Mouse (Mus musculus) liver, embryonic 16.5 days (tissue): ENCODE data around the gene Lbr. TPM values are rescaled to one million over a fixed set of nuclear protein-coding genes. Genes with fewer than 3 reads are reported as not detected.

Experiments used
- ATAC-seq: fragments of 200-750 bp; cut with Nextera tagmentation; 2 replicates; pipeline ENCODE4 v1.8.0; 2017; ENCODE audit warnings: low read depth, mild to moderate bottlenecking, moderate number of reproducible peaks, moderate library complexity
- H3K27ac ChIP-seq: fragments of 300-500 bp; sonication (generic); 2 replicates; pipeline ENCODE4 v1.5.1; 2014; ENCODE audit warnings: mild to moderate bottlenecking, low read length
- H3K27me3 ChIP-seq: fragments of 300-500 bp; sonication (generic); 2 replicates; pipeline ENCODE4 v1.6.1; 2014; ENCODE audit warnings: low read depth, low read length, mixed read lengths; ENCODE audit not compliant: control insufficient read depth, insufficient read depth
- H3K36me3 ChIP-seq: fragments of 300-500 bp; sonication (generic); 2 replicates; pipeline ENCODE4 v1.6.1; 2014; ENCODE audit warnings: mild to moderate bottlenecking; ENCODE audit not compliant: control insufficient read depth, insufficient read depth
- H3K4me1 ChIP-seq: fragments of 300-500 bp; sonication (generic); 2 replicates; pipeline ENCODE4 v1.6.1; 2014; ENCODE audit warnings: low read depth, low read length, mixed read lengths; ENCODE audit not compliant: control insufficient read depth
- H3K4me2 ChIP-seq: fragments of 300-500 bp; sonication (generic); 2 replicates; pipeline ENCODE4 v1.6.1; 2014; ENCODE audit warnings: low read depth, low read length, mixed read lengths
- H3K4me3 ChIP-seq: fragments of 300-500 bp; sonication (generic); 2 replicates; pipeline ENCODE4 v1.5.1; 2014; ENCODE audit warnings: low read depth, mild to moderate bottlenecking, low read length
- H3K9ac ChIP-seq: fragments of 300-500 bp; sonication (generic); 2 replicates; pipeline ENCODE4 v1.6.1; 2014; ENCODE audit warnings: low read depth, low read length
- H3K9me3 ChIP-seq: fragments of 300-500 bp; sonication (generic); replicated peaks from 2 replicates; pipeline ENCODE4 v1.6.1; 2016; ENCODE audit warnings: low read length; ENCODE audit not compliant: control insufficient read depth
- WGBS: fragments of 180-500 bp; shearing (Covaris S2); extraction: QIAGEN DNeasy Blood & Tissue Kit; methylation state at CpG from one replicate; pipeline ENCODE4 v1.1.7; 2014; ENCODE audit not compliant: insufficient replicate concordance; 5-methylcytosine and 5-hydroxymethylcytosine counted together
- polyA plus RNA-seq: library from polyadenylated mRNA; unstranded; fragments of >200 nt; fragmentation: Nextera tagmentation; extraction: Ambion mirVana; gene quantifications from 2 replicates; pipeline ENCODE4 v1.2.1, GENCODE M21; 2015

The Lbr gene
- polyA plus RNA-seq, 1 experiment from 2014 or later: 211 TPM

DNA sequence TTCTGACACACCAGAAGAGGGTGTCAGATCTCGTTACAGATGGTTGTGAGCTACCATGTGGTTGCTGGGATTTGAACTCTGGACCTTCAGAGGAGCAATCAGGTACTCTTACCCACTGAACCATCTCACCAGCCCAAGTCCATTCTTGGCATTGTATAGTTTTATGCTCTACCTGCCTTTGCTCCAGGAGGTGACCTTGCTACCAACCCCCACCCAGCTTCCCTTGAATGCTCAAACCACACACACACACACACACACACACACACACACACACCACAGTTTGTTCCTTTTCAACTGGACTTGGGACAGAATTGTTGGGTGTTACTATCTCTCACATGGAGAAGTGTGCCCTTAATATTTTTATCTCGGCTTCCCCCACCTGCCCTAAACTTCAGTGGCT is 13.5 kb upstream of the Lbr start:
- no peak overlapping the region for H3K9ac ChIP-seq
- no peak overlapping the region for H3K4me3 ChIP-seq
- H3K4me2 ChIP-seq: no peak overlapping the region
- peaks cover 8% of the 10 kb centered on the region for H3K27me3 ChIP-seq
- H3K9me3 ChIP-seq: no peaks in the 10 kb centered on the region
- ATAC-seq: no peak
- H3K4me1 ChIP-seq: peaks cover 5% of the 10 kb centered on the region
- H3K36me3 ChIP-seq: no peaks in the 10 kb centered on the region
- WGBS: 54% methylated on average over 2 of the region's 2 CpGs
- no peak overlapping the region for H3K27ac ChIP-seq

DNA sequence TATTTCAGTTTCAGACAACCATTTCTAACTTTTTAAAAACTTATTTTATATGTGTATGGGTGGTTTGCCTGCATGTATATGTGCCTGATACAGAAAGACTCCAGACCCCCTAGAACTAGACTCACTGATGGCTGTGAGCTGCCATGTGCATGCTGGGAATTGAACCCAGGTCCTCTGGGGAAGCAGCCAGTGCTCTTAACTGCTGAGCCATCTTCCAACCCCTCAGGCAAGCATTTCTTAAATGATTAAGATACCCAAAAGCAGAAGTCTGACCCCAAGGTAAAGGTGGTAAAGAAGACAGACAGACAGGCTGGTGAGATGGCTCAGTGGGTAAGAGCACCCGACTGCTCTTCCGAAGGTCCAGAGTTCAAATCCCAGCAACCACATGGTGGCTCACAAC is 12.0 kb upstream of the Lbr start:
- Histone ChIP-seq H3K4me3 (no peak overlapping the region), H3K9me3 (no peaks in the 10 kb centered on the region), H3K4me2 (no peak overlapping the region), H3K4me1 (no peaks in the 10 kb centered on the region; the same call in none of the 2 replicates), H3K9ac (no peak overlapping the region), H3K27ac (no peak overlapping the region), H3K36me3 (no peaks in the 10 kb centered on the region), H3K27me3 (peaks cover 8% of the 10 kb centered on the region)
- no peak for ATAC-seq
- 85% methylated on average over 2 of the region's 2 CpGs for WGBS

DNA sequence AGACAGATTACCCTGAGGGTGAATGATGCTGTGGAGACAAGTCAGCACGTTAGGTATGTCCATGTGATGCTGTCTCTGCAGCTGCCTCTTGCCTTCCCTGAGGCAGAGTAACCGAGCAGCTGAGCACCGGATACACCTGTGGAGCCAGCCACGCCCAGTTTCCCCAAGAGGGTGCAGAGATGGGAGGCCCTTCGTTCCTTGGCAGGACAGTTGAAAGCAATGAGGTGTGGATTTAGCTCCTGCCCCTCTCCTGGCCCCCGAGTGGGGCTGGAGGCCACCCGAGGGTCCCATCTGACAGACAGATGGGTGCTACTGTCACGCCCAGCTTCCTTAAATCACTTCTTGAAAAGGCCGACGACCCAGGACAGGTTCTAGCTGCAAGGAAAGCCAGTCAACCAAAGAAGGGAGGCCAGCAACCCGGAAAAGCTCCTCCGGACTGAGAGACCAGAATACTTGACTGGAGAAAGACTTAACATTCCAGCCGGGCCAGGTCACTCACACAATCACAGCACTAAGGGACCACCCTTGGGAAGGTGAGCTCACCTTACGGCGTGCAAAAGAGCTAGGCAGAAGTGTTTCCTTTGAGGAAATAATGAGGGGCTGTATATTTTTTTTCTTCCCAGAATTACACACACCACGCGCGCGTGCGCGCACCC is 10.4 kb upstream of the Lbr start:
- no peaks in the 10 kb centered on the region; the same call in none of the 2 replicates for H3K4me1 ChIP-seq
- H3K27me3 ChIP-seq: peaks cover 8% of the 10 kb centered on the region
- H3K4me3 ChIP-seq: peak overlapping the region; percentile 41
- peak overlapping the region; percentile 72 for H3K27ac ChIP-seq
- peak overlapping the region; percentile 51 for H3K4me2 ChIP-seq
- peak; percentile 70 for ATAC-seq
- H3K9me3 ChIP-seq: no peaks in the 10 kb centered on the region
- no peak overlapping the region for H3K9ac ChIP-seq
- WGBS: 7% methylated on average over 21 of the region's 21 CpGs
- H3K36me3 ChIP-seq: no peaks in the 10 kb centered on the region

DNA sequence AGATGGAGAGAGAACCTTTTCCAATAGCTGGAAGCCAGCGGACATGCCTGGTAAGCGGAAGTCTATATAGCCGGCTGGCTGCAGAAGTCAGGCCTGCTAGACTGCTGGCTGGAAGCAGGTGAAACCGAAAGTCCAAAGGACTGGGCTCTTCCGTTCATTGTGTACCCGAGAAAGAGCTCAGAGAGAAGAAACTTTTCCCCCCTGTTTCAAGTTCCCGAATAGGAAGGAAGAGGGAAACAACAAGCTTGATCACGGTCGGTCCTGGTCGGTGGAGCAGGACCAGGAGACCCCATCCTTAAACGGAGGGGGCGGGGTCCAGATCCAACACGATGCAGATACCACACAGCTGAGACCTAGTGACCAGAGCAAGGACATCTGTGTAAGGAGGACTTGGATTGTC is 9.6 kb upstream of the Lbr start:
- H3K4me2 ChIP-seq: peak overlapping the region; percentile 51
- WGBS: 16% methylated on average over 13 of the region's 13 CpGs
- peak overlapping the region; percentile 72 for H3K27ac ChIP-seq
- peak; percentile 32 for ATAC-seq
- peaks cover 8% of the 10 kb centered on the region for H3K27me3 ChIP-seq
- H3K9me3 ChIP-seq: no peaks in the 10 kb centered on the region
- H3K4me1 ChIP-seq: no peaks in the 10 kb centered on the region; the same call in none of the 2 replicates
- no peaks in the 10 kb centered on the region for H3K36me3 ChIP-seq
- H3K4me3 ChIP-seq: peak overlapping the region; percentile 41
- H3K9ac ChIP-seq: peak overlapping the region; percentile 25; the same call in 1 of the 2 replicates

DNA sequence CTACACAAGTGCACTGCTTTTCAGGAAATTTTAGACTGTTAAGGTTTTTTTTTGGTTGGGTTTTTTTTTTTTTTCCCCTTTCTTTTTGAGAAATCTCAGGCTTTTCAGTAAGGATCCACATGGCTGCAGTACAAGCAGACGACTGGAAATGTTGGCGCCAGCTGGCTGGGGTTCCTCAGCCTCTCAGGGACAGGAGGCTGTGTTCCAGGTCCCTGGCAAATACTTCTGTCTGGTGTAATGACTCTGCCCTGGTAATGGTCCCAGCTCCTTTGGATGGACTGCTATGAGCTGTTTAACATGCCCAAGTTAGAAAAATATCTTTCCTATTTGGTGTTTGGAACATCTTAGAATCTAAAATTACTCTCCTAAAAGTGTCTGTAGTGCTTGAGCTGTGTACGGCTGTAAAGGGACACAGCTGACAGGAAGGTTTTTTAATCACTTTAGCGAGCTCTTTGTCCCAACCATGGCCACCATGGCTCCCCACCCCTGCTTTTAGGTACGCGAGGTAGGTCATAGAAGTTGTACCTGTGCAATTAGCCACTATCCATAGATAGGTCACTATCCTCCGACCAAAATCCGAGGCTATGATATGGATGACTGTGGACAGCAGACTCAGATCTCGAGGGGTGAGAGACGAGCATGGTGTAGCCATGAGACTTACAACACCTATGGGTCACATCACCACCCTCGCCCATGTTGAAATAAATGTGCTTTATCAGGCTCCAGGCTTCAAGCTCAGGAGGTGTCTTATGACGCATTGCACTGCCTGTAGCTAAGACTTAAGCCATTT is 8.9 kb upstream of the Lbr start:
- H3K4me1 ChIP-seq: no peaks in the 10 kb centered on the region; the same call in none of the 2 replicates
- ATAC-seq: no peak
- H3K9ac ChIP-seq: no peak overlapping the region
- no peak overlapping the region for H3K4me3 ChIP-seq
- no peaks in the 10 kb centered on the region for H3K9me3 ChIP-seq
- WGBS: 65% methylated on average over 12 of the region's 12 CpGs
- H3K27me3 ChIP-seq: peaks cover 8% of the 10 kb centered on the region
- H3K4me2 ChIP-seq: no peak overlapping the region
- no peaks in the 10 kb centered on the region for H3K36me3 ChIP-seq
- H3K27ac ChIP-seq: peak overlapping the region; percentile 72; the same call in 1 of the 2 replicates

DNA sequence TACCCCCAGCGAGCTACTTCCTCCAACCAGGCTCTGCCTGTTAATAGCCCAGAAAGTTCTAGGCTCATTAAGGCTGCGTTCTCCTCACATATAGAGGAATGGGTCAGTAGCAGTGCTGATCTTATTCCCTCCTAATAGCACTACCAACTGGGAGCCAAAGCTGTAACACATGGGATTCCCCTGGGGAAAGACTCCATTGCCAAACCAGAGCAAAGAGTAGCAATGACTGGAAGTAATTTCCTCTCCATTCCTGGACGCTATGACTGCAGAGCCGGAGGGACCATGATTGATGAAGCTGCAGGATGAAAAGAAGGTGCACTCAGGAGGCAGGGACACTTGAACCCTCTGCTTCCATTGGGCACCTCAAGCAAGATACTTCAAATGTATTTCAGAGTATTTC is 7.6 kb upstream of the Lbr start:
- H3K36me3 ChIP-seq: no peaks in the 10 kb centered on the region
- no peak overlapping the region for H3K4me2 ChIP-seq
- no peaks in the 10 kb centered on the region; the same call in none of the 2 replicates for H3K4me1 ChIP-seq
- no peaks in the 10 kb centered on the region for H3K9me3 ChIP-seq
- no peak overlapping the region for H3K4me3 ChIP-seq
- WGBS: 70% methylated on average over 4 of the region's 4 CpGs
- H3K27ac ChIP-seq: no peak overlapping the region
- no peak for ATAC-seq
- H3K27me3 ChIP-seq: peaks cover 8% of the 10 kb centered on the region
- H3K9ac ChIP-seq: no peak overlapping the region

DNA sequence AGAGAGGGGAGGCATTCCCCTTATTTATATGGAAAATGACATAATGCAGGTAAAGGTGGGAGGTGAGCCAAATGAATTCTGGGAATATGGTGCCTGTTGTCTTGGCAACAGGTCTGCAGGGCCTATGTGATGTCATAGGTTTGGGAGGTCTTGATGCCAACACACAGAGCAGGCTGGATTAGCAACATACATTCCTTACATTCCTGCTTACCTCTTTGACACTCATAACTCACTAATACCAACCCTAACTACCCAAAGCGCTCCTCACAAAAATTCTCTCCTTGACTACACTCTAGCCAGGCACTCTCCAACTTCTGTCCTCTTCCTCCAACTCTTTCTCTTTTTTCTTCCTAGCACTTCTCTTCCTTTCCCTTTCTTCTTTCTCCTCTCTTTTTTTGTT is 5.4 kb upstream of the Lbr start:
- 66% methylated on average over 1 of the region's 1 CpGs for WGBS
- H3K4me2 ChIP-seq: no peak overlapping the region
- ATAC-seq: no peak
- H3K9ac ChIP-seq: no peak overlapping the region
- H3K27me3 ChIP-seq: peaks cover 4% of the 10 kb centered on the region
- H3K9me3 ChIP-seq: no peaks in the 10 kb centered on the region
- no peak overlapping the region for H3K27ac ChIP-seq
- no peaks in the 10 kb centered on the region for H3K36me3 ChIP-seq
- no peak overlapping the region for H3K4me3 ChIP-seq
- H3K4me1 ChIP-seq: peaks cover 7% of the 10 kb centered on the region

DNA sequence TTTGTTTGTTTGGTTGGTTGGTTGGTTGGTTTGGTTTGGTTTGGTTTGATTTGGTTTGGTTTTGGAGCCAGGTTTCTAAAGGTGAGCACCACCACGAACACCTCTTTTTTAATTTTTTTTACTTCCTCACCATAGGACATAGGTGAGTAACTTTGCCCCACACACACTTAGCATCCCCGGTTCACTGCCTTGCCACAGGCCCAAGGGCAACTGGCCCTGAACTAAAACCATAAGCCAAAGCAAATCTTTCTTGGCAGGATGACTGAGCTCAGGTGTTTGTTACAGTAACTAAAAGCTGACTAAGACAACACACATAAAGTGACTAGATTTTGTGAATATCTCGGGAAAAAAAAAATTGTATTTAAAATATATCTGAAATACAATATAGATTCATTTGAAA is 4.5 kb upstream of the Lbr start:
- H3K9ac ChIP-seq: no peak overlapping the region
- peaks cover 3% of the 10 kb centered on the region; the same call in 1 of the 2 replicates for H3K27me3 ChIP-seq
- no peak overlapping the region for H3K4me2 ChIP-seq
- no peaks in the 10 kb centered on the region for H3K36me3 ChIP-seq
- no peak overlapping the region for H3K4me3 ChIP-seq
- no peak for ATAC-seq
- H3K4me1 ChIP-seq: peaks cover 12% of the 10 kb centered on the region
- 67% methylated on average over 3 of the region's 3 CpGs for WGBS
- H3K27ac ChIP-seq: no peak overlapping the region
- H3K9me3 ChIP-seq: no peaks in the 10 kb centered on the region

DNA sequence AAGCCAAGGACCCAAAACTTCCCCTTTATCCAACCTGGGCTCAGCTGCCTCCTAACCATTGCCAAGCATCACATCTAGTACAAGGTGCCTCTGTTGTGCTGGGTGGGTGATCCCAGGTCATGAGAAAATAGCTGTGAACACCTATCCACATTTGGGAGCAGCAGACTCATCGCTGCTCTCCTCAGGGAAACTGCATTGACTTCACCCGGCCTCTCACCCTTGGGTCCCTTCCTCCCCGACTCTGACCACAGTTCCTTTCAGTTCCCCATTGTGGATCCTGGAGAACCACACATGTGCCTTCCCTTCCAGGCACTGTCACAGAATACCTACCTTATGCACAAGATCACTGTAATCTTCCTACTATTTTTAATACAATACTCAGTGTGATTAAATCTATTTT is 2.9 kb upstream of the Lbr start:
- no peaks in the 10 kb centered on the region for H3K36me3 ChIP-seq
- H3K9ac ChIP-seq: no peak overlapping the region
- no peaks in the 10 kb centered on the region for H3K9me3 ChIP-seq
- no peak overlapping the region for H3K4me2 ChIP-seq
- 31% methylated on average over 3 of the region's 3 CpGs for WGBS
- H3K4me3 ChIP-seq: no peak overlapping the region
- no peak overlapping the region for H3K27ac ChIP-seq
- no peak for ATAC-seq
- peaks cover 12% of the 10 kb centered on the region for H3K4me1 ChIP-seq
- H3K27me3 ChIP-seq: no peaks in the 10 kb centered on the region
